Mouse (Mus musculus) duodenum, adult 2 months (tissue): ENCODE measurements around the gene Tent4b. TPM values are rescaled to one million over a fixed set of nuclear protein-coding genes. Genes with fewer than 3 reads are reported as not detected.

Source experiments
- polyA plus RNA-seq: library from polyadenylated mRNA; depleted of rRNA; stranded (reverse); fragments of >200 nt; gene quantifications from 2 replicates; pipeline ENCODE4 v1.2.3, GENCODE M21; 2012; ENCODE audit warnings: low replicate concordance; rRNA removed

Gene Tent4b
- 10.0 and 12.6 TPM in 2 replicates for polyA plus RNA-seq

GRCm38 (mm10) chr8:88198945-88199571 lies at the start of gene Tent4b:
Tent4b (plus strand) TSS chr8:88199213.

GRCm38 (mm10) chr8:88272231-88273050 lies 73.4 kb downstream of the Tent4b start, which contains the start of gene Adcy7:
Adcy7 (plus strand) TSS chr8:88272403.

Other genes starting within 250 kb of the Tent4b start
- gene Zfp423, start 239.6 kb upstream of the Tent4b start, polyA plus RNA-seq = 1.8 TPM in 2 replicates
- 5.1 and 6.2 TPM in 2 replicates for gene Cnep1r1, start 80.4 kb upstream of the Tent4b start, polyA plus RNA-seq
- 3.8 and 4.0 TPM in 2 replicates for gene Heatr3, start 61.4 kb upstream of the Tent4b start, polyA plus RNA-seq
- gene Adcy7, start 73.2 kb downstream of the Tent4b start, polyA plus RNA-seq = 3.6 and 4.2 TPM in 2 replicates
- gene Brd7, start 163.0 kb downstream of the Tent4b start, polyA plus RNA-seq = 8.0 and 9.5 TPM in 2 replicates